Mouse (Mus musculus): ENCODE measurements at regions not wholly inside any gene's neighbourhood (a gene's known extent, or its start where the extent isn't known, plus 50 kb on each side); places are given as distances from the start of the nearest gene placed in this dataset.

- Histone ChIP-seq H3K9ac (no peak overlapping the region), H3K27ac (no peak overlapping the region), H3K4me1 (no peaks in the 10 kb centered on the region), H3K4me2 (replicated peaks) (no peak overlapping the region), H3K9me3 (replicated peaks) (no peaks in the 10 kb centered on the region), H3K4me3 (no peak overlapping the region), H3K27me3 (no peaks in the 10 kb centered on the region), H3K36me3 (no peaks in the 10 kb centered on the region)
- 91% methylated on average over 1 of the region's 1 CpGs for WGBS
- ATAC-seq (ENCODE audit: low FRiP score) = no peak
Observed at GRCm38 (mm10) chr14:37371972-37372371, 236.9 kb upstream of the Ghitm start.

GRCm38 (mm10) chr14:37361896-37362295 is 226.8 kb upstream of the Ghitm start:
- no peak overlapping the region for H3K4me2 ChIP-seq (replicated peaks)
- ATAC-seq (ENCODE audit: low FRiP score) = no peak
- no peaks in the 10 kb centered on the region for H3K27me3 ChIP-seq
- 71% methylated on average over 3 of the region's 3 CpGs for WGBS
- H3K9me3 ChIP-seq (replicated peaks) = no peaks in the 10 kb centered on the region
- H3K4me1 ChIP-seq = no peaks in the 10 kb centered on the region
- no peak overlapping the region for H3K4me3 ChIP-seq
- no peak overlapping the region for H3K27ac ChIP-seq
- no peaks in the 10 kb centered on the region for H3K36me3 ChIP-seq
- no peak overlapping the region for H3K9ac ChIP-seq

DNA sequence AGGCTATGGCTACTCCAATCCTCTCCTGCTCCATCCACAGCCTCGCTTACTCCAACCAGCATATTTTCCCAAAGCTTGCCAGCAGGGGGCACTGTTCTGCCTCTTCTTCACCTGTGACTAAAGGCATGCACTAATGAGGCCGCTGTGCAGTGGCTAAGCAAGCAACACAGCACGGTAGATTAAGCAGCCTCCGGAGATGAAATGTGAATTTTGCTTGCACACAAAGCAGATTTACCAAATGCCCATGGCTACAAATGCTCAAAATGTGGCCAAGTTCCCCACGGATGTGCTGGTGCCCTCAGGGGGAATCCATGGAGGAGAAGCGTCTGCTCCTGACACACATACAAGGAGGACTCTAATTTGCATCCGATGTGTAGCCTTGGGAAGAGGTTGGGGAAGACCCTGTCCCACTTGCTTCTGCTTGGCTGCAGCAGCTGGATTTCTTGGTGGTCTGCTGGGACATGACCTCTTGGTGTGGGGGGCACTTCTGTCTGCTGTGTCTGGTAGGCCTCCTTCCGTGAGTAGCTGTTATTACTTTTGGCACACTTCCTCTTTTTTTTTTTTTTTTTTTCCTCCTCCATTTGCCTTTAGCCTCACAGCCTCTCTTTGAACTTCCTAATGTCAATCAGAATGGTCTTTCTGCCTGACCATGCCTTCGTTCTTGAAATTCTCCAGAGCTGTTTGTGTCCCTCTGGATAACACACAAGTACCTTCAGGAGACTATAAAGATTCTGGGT is 221.1 kb upstream of the Ghitm start:
- ATAC-seq (ENCODE audit: low FRiP score) = peak; percentile 79
- 32% methylated on average over 9 of the region's 9 CpGs for WGBS
- H3K27ac ChIP-seq = no peak overlapping the region
- H3K9ac ChIP-seq = no peak overlapping the region
- no peaks in the 10 kb centered on the region for H3K9me3 ChIP-seq (replicated peaks)
- no peaks in the 10 kb centered on the region for H3K27me3 ChIP-seq
- H3K4me1 ChIP-seq = 0 out of 2 replicates have a peak, but pooled peaks cover 2% of the 10 kb centered on the region
- H3K36me3 ChIP-seq = no peaks in the 10 kb centered on the region
- H3K4me2 ChIP-seq (replicated peaks) = peak overlapping the region; percentile 26; the same call in 1 of the 2 replicates
- no peak overlapping the region for H3K4me3 ChIP-seq

DNA sequence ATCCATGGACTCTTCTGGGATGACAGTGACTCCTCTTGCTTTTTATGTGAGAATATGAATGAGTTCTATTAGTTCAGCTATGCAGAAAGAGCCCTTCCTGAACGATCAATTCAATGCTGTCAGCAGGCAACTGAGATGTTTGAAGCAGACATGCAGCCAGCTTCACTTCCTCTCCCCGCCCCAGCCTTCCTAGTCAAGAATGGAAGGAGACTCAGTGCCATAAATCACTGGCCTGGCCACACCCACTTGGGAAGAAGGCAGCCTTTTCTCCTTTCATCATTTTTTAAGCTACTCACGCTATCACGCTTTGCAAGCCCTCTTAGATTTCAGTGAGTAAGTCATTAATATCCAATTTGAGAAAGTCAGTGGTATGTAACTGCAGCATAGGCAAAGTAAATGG is 188.3 kb upstream of the Ghitm start:
- WGBS = 71% methylated on average over 4 of the region's 4 CpGs
- Histone ChIP-seq H3K36me3 (no peaks in the 10 kb centered on the region), H3K9me3 (replicated peaks) (no peaks in the 10 kb centered on the region), H3K4me2 (replicated peaks) (no peak overlapping the region), H3K9ac (no peak overlapping the region), H3K27ac (no peak overlapping the region), H3K4me3 (no peak overlapping the region), H3K27me3 (no peaks in the 10 kb centered on the region), H3K4me1 (no peaks in the 10 kb centered on the region)
- ATAC-seq (ENCODE audit: low FRiP score) = 0 out of 2 replicates have a peak, but pooled peaks have one; percentile 43

DNA sequence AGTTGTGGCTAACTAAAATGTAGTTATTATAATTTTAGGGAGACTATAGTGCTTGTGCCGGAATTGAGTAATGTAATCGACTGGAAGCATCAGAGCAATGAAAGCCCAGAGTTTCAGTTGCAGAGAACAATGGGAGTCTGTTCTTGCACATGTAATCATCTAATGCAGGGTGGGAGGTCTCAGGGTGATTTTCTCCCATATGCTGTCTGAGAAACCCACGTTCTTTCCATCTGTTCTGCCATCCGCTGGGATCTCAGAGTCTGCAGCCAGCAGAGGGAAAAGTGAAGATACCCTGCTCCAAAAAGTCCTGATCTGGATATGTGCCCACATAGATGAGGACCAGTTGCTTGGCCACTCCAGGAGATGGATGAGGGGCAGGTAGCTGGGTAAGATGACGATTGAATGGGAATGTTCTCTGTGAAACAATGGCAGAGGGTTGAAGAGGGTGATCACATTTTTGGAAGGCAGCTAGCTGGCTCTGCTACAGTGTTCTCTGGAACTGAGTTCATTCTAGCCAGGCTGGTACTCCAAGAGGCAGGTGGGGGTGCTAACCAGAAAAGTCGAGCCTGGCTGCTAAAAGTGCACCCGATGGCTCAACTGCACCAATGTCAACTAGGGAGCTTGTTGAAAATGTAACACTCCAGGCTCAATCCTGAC is 180.3 kb upstream of the Ghitm start:
- Histone ChIP-seq H3K36me3 (no peaks in the 10 kb centered on the region), H3K4me1 (0 out of 2 replicates have a peak, but pooled peaks cover 2% of the 10 kb centered on the region), H3K27me3 (no peaks in the 10 kb centered on the region), H3K9ac (no peak overlapping the region), H3K4me2 (replicated peaks) (no peak overlapping the region), H3K27ac (no peak overlapping the region), H3K4me3 (no peak overlapping the region), H3K9me3 (replicated peaks) (no peaks in the 10 kb centered on the region)
- no peak; the same call in 1 of the 2 replicates for ATAC-seq (ENCODE audit: low FRiP score)
- WGBS = 73% methylated on average over 7 of the region's 7 CpGs

DNA sequence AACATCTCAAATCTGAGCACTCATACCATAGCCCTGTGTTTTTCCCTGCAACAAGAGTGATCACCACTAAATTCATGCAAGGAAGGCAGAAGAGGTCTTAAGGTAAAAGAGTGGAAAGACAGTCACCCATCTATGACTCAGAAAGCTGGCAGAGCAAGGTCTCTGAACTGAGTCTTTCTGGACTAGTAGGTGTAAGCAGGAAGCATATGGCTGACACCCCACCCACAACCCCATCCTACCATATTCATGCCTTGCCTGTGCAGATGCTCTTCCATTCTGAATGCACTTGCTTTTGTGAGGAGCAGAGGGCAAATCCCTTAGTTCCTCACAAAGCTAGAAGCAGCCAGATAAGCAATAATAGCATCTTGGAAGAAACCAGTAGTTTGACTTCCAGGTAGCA is 178.8 kb upstream of the Ghitm start:
- no peak overlapping the region for H3K9ac ChIP-seq
- no peaks in the 10 kb centered on the region for H3K36me3 ChIP-seq
- no peak overlapping the region for H3K4me2 ChIP-seq (replicated peaks)
- no peaks in the 10 kb centered on the region for H3K9me3 ChIP-seq (replicated peaks)
- no peak overlapping the region for H3K27ac ChIP-seq
- no peak for ATAC-seq (ENCODE audit: low FRiP score)
- 0 out of 2 replicates have a peak, but pooled peaks cover 2% of the 10 kb centered on the region for H3K4me1 ChIP-seq
- H3K4me3 ChIP-seq = no peak overlapping the region
- H3K27me3 ChIP-seq = no peaks in the 10 kb centered on the region

GRCm38 (mm10) chr14:37312887-37313286 is 177.8 kb upstream of the Ghitm start:
- no peak overlapping the region for H3K4me3 ChIP-seq
- H3K4me1 ChIP-seq = 0 out of 2 replicates have a peak, but pooled peaks cover 2% of the 10 kb centered on the region
- H3K27me3 ChIP-seq = no peaks in the 10 kb centered on the region
- H3K36me3 ChIP-seq = no peaks in the 10 kb centered on the region
- H3K9me3 ChIP-seq (replicated peaks) = no peaks in the 10 kb centered on the region
- ATAC-seq (ENCODE audit: low FRiP score) = no peak
- no peak overlapping the region for H3K27ac ChIP-seq
- H3K9ac ChIP-seq = no peak overlapping the region
- no peak overlapping the region for H3K4me2 ChIP-seq (replicated peaks)
- WGBS = 92% methylated on average over 3 of the region's 3 CpGs

- Histone ChIP-seq H3K4me1 (no peaks in the 10 kb centered on the region), H3K9me3 (replicated peaks) (no peaks in the 10 kb centered on the region), H3K9ac (no peak overlapping the region), H3K36me3 (no peaks in the 10 kb centered on the region), H3K4me2 (replicated peaks) (no peak overlapping the region), H3K27me3 (no peaks in the 10 kb centered on the region), H3K4me3 (no peak overlapping the region), H3K27ac (no peak overlapping the region)
- WGBS = 57% methylated on average over 2 of the region's 2 CpGs
- ATAC-seq (ENCODE audit: low FRiP score) = no peak
Observed at GRCm38 (mm10) chr14:37306622-37307274, 171.7 kb upstream of the Ghitm start.

DNA sequence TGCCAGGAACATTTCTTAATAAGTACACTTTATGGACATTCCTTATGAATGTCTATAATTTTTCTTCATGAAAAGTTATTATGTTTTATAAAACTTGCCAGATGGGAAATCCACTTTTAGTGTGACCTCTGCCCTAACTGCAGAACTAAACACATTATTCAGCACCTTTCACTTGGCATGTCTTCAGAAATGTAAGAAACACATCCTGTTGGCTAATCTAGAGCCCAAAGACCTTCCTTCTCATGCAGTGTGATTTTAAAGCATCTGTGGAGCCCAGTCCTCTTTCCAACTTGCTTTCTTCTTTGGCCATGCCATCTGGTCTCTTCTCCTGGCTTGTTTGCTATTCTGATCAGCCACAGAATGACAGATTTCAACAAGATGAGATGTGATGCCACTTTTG is 163.6 kb upstream of the Ghitm start:
- no peaks in the 10 kb centered on the region for H3K27me3 ChIP-seq
- H3K4me1 ChIP-seq = no peaks in the 10 kb centered on the region
- no peaks in the 10 kb centered on the region for H3K36me3 ChIP-seq
- H3K9me3 ChIP-seq (replicated peaks) = no peaks in the 10 kb centered on the region
- no peak for ATAC-seq (ENCODE audit: low FRiP score)
- H3K9ac ChIP-seq = no peak overlapping the region
- H3K4me2 ChIP-seq (replicated peaks) = no peak overlapping the region
- no peak overlapping the region for H3K27ac ChIP-seq
- no peak overlapping the region for H3K4me3 ChIP-seq

GRCm38 (mm10) chr14:37296531-37296930 is 161.5 kb upstream of the Ghitm start:
- no peaks in the 10 kb centered on the region for H3K36me3 ChIP-seq
- no peaks in the 10 kb centered on the region for H3K9me3 ChIP-seq (replicated peaks)
- no peak overlapping the region for H3K27ac ChIP-seq
- 68% methylated on average over 1 of the region's 1 CpGs for WGBS
- no peaks in the 10 kb centered on the region for H3K27me3 ChIP-seq
- H3K4me2 ChIP-seq (replicated peaks) = no peak overlapping the region
- H3K9ac ChIP-seq = no peak overlapping the region
- no peak overlapping the region for H3K4me3 ChIP-seq
- ATAC-seq (ENCODE audit: low FRiP score) = no peak
- H3K4me1 ChIP-seq = no peaks in the 10 kb centered on the region

- ATAC-seq (ENCODE audit: low FRiP score) = no peak
- no peak overlapping the region for H3K9ac ChIP-seq
Observed at GRCm38 (mm10) chr14:37292084-37292860, 157.2 kb upstream of the Ghitm start.

GRCm38 (mm10) chr14:37284391-37284790 is 149.3 kb upstream of the Ghitm start:
- Histone ChIP-seq H3K4me3 (no peak overlapping the region), H3K9me3 (replicated peaks) (no peaks in the 10 kb centered on the region), H3K9ac (no peak overlapping the region), H3K36me3 (no peaks in the 10 kb centered on the region), H3K27me3 (no peaks in the 10 kb centered on the region), H3K4me1 (no peaks in the 10 kb centered on the region), H3K27ac (no peak overlapping the region), H3K4me2 (replicated peaks) (no peak overlapping the region)
- WGBS = 54% methylated on average over 5 of the region's 5 CpGs
- ATAC-seq (ENCODE audit: low FRiP score) = no peak

More at GRCm38 (mm10) chr14:37292084-37292860, 157.2 kb upstream of the Ghitm start:
- Histone ChIP-seq H3K36me3 (no peaks in the 10 kb centered on the region), H3K27ac (no peak overlapping the region), H3K4me2 (replicated peaks) (no peak overlapping the region), H3K4me1 (no peaks in the 10 kb centered on the region), H3K4me3 (no peak overlapping the region), H3K27me3 (no peaks in the 10 kb centered on the region), H3K9me3 (replicated peaks) (no peaks in the 10 kb centered on the region)
- 47% methylated on average over 4 of the region's 4 CpGs for WGBS

Measured in hindbrain, embryonic 12.5 days (tissue).